Mouse (Mus musculus): ENCODE data around the gene 1810049J17Rik. TPM values are rescaled to one million over a fixed set of nuclear protein-coding genes. Genes with fewer than 3 reads are reported as not detected.

1810049J17Rik gene
- polyA plus RNA-seq, 1 experiment from 2014 or later, result 0.54 TPM

DNA sequence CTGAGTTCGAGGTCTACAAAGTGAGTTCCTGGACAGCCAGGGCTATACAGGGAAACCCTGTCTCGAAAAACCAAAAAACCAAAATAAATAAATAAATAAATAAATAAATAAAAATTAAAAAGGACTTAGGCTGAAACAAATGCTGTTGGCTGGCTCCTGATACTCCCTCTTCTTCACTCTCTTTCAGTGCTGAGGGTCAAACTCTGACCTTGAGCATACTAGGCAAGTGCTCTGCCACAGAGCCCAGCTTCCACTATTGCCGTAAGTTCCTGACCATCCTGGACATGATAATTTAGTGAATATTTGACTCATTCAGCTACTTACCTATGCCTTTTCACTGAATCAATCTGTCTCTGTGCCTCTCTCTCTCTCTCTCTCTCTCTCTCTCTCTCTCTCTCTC is 8.7 kb upstream of the 1810049J17Rik start:
- Histone ChIP-seq H3K27me3 (ENCODE audit: control insufficient read depth, insufficient read depth, low read length) (no peaks in the 10 kb centered on the region), H3K9me3 (ENCODE audit: control insufficient read depth, low read length) (no peaks in the 10 kb centered on the region), H3K36me3 (ENCODE audit: control insufficient read depth, insufficient read depth, low read length) (peaks cover 9% of the 10 kb centered on the region), H3K4me3 (ENCODE audit: control insufficient read depth in 1 of 2, insufficient read depth in 1 of 2, low read depth in 1 of 2, low read length in 2 of 2) (no peak overlapping the region), H3K4me2 (ENCODE audit: low read length) (no peak overlapping the region), H3K4me1 (ENCODE audit: control insufficient read depth in 2 of 2, insufficient read depth in 2 of 2, low read length in 2 of 2) (peaks cover 9 to 44% of the 10 kb centered on the region in 2 experiments), H3K9ac (ENCODE audit: low read length) (no peak overlapping the region), H3K27ac (replicated peaks in 1 of 2; ENCODE audit: control insufficient read depth in 1 of 2, insufficient read depth in 1 of 2, low read depth in 2 of 2, low read length in 2 of 2) (peak overlapping the region; percentile 42 to 44; a peak in 3 of 4 replicates)
- ATAC-seq (ENCODE audit: insufficient number of reproducible peaks, insufficient read depth, low FRiP score, low read depth), result no peak
- 71% methylated on average over 3 of the region's 3 CpGs for WGBS

DNA sequence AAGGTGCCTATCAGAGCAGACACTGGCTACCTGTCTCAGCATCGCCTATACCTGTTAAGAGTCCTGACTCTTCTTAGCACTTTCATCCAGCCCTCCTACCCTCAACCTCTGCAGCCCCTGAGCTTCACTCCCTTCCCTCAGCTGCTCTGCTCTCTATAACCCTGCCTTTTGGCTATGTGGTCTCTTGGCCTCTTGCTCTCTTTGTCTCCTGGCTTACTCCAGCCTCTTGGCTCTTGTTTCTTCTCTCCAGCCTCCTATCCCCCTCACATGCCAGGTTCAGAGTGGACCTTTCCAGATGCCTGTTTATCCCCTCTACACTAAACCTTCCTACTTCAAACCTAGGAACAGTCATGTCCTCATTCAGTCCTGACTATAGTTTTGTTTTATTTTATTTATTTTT is 2.6 kb upstream of the 1810049J17Rik start:
- no peak for ATAC-seq (ENCODE audit: insufficient number of reproducible peaks, insufficient read depth, low FRiP score, low read depth)
- Histone ChIP-seq H3K4me2 (ENCODE audit: low read length) (peak overlapping the region; percentile 82), H3K27me3 (ENCODE audit: control insufficient read depth, insufficient read depth, low read length) (no peaks in the 10 kb centered on the region), H3K9ac (ENCODE audit: low read length) (peak overlapping the region; percentile 34), H3K36me3 (ENCODE audit: control insufficient read depth, insufficient read depth, low read length) (peaks cover 10% of the 10 kb centered on the region), H3K4me1 (ENCODE audit: control insufficient read depth in 2 of 2, insufficient read depth in 2 of 2, low read length in 2 of 2) (peaks cover 7 to 27% of the 10 kb centered on the region in 2 experiments), H3K27ac (replicated peaks in 1 of 2; ENCODE audit: control insufficient read depth in 1 of 2, insufficient read depth in 1 of 2, low read depth in 2 of 2, low read length in 2 of 2) (no peak overlapping the region), H3K9me3 (ENCODE audit: control insufficient read depth, low read length) (no peaks in the 10 kb centered on the region), H3K4me3 (ENCODE audit: control insufficient read depth in 1 of 2, insufficient read depth in 1 of 2, low read depth in 1 of 2, low read length in 2 of 2) (no peak overlapping the region)
- 73% methylated on average over 1 of the region's 1 CpGs for WGBS

DNA sequence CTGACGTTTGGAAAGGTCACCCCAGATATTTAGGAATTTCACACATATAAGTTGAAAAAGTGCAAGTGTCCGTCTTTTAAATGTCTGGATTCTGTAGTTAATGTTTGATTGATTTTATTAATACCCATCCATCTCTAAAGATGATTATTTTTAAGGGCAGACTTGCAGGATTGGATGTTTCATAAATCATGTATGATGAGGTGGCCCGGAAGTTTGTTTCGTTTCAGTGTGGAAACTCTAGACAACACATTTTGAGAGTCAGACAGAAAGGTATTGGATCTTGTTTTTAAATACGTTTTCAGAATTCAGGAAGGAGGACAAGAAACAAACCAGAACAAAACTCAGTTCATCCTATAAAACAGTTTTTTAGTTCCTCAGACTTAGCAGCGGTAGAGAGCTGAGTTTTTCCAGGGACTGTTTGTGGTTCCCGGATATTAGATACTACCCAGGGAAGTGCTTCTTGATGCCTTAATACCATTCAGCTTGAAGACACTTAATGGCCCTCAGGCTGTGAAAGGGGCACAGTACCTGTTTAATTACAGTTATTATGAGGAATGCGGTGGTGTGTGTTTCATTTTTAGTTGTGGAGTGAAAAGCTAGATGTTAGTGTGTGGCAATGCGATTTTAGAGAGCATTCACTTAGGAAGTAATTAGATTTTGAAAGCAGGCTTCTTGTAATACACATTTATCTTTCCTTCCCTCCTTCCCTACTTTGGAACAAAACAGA is 1.1 kb upstream of the 1810049J17Rik start:
- peak overlapping the region in 1 of 2 experiments; percentile 94; a peak in 1 of 4 replicates for H3K27ac ChIP-seq (replicated peaks in 1 of 2; ENCODE audit: control insufficient read depth in 1 of 2, insufficient read depth in 1 of 2, low read depth in 2 of 2, low read length in 2 of 2)
- no peak for ATAC-seq (ENCODE audit: insufficient number of reproducible peaks, insufficient read depth, low FRiP score, low read depth)
- H3K4me1 ChIP-seq (ENCODE audit: control insufficient read depth in 2 of 2, insufficient read depth in 2 of 2, low read length in 2 of 2), result peaks cover 7 to 27% of the 10 kb centered on the region in 2 experiments
- H3K9me3 ChIP-seq (ENCODE audit: control insufficient read depth, low read length), result no peaks in the 10 kb centered on the region
- peaks cover 10% of the 10 kb centered on the region for H3K36me3 ChIP-seq (ENCODE audit: control insufficient read depth, insufficient read depth, low read length)
- no peaks in the 10 kb centered on the region for H3K27me3 ChIP-seq (ENCODE audit: control insufficient read depth, insufficient read depth, low read length)
- peak overlapping the region; percentile 96 for H3K9ac ChIP-seq (ENCODE audit: low read length)
- peak overlapping the region; percentile 79 to 96 for H3K4me3 ChIP-seq (ENCODE audit: control insufficient read depth in 1 of 2, insufficient read depth in 1 of 2, low read depth in 1 of 2, low read length in 2 of 2)
- 13% methylated on average over 9 of the region's 9 CpGs for WGBS
- peak overlapping the region; percentile 82 for H3K4me2 ChIP-seq (ENCODE audit: low read length)

DNA sequence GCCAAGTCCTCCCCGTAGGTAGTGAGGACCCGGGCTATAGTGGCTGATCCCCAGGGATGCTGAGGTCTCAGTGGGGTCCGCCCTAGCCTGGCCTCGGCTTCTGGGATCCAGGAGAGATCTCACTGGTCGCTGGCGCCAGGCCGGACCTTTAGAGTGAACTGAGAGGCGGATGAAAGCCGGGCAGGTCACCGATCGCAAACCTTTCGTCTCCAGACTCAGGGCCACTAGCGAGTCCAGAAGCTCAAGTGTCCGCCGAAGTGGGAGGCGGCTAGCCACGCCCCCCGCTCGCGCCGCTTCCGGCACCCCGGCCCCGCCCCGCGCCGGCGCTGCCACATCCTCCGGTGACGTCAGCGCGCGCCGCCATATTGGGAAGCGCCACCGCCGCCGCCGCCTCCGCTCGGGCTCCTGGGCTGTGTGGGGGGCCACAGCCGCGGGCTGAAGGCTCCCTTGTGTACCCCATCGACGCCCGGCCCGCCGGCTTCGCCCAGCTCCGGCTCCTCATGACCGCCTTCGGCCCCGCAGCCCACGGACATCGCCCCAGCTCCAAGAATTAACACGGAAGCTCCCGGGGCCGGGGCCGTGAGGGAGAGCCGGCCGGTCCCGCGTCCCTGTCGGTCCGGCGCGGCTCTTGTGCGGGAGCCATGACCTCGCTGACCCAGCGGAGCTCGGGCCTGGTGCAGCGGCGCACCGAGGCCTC is 460 bp downstream of the 1810049J17Rik start, which contains the start of gene Golph3:
Golph3 (plus strand) TSS at position 360 of the 697 bp plus-strand sequence.
- peak within 1 kb of the TSS; percentile 88 to 94 for H3K27ac ChIP-seq (replicated peaks in 1 of 2; ENCODE audit: control insufficient read depth in 1 of 2, insufficient read depth in 1 of 2, low read depth in 2 of 2, low read length in 2 of 2)
- H3K36me3 ChIP-seq (ENCODE audit: control insufficient read depth, insufficient read depth, low read length), result peaks cover 9% of the 10 kb centered on the region
- H3K4me3 ChIP-seq (ENCODE audit: control insufficient read depth in 1 of 2, insufficient read depth in 1 of 2, low read depth in 1 of 2, low read length in 2 of 2), result peak within 1 kb of the TSS; percentile 79 to 96
- no peaks in the 10 kb centered on the region for H3K9me3 ChIP-seq (ENCODE audit: control insufficient read depth, low read length)
- ATAC-seq (ENCODE audit: insufficient number of reproducible peaks, insufficient read depth, low FRiP score, low read depth), result peak; percentile 88
- WGBS, result under 1% methylated on average over 72 of the region's 74 CpGs
- no peaks in the 10 kb centered on the region for H3K27me3 ChIP-seq (ENCODE audit: control insufficient read depth, insufficient read depth, low read length)
- peaks cover 7 to 27% of the 10 kb centered on the region in 2 experiments for H3K4me1 ChIP-seq (ENCODE audit: control insufficient read depth in 2 of 2, insufficient read depth in 2 of 2, low read length in 2 of 2)
- H3K4me2 ChIP-seq (ENCODE audit: low read length), result peak within 1 kb of the TSS; percentile 82
- peak within 1 kb of the TSS; percentile 96 for H3K9ac ChIP-seq (ENCODE audit: low read length)

DNA sequence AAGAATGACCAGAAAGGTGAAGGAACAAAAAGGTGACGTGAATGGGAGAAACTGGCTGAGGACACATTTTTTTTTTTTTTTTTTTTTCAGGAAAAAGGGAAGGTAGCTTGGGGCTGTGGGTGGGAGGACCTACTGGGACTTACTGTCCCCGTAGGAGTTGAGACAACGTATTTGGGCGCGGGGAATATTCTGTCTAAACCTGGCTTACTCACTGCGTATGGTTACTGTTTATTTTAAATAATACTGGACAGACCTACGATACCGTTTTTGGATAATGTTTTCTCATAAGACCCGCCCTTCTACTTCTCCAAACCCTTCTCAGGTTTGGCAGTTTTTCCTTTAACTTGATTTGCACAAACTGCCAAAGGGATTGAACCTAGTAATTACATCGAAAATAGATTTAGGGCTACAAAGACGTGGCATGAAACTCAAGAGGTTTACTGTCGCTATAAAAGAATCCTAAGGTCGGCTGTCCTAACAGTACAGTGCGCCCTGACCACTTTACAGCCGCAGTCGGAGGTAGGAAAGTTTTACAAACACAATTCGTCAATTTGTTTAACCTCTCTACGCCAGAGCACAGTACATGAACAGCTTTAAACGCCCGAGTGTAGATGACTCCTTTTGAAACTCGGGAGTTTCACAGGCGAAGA is 1.1 kb downstream of the 1810049J17Rik start:
- peak overlapping the region; percentile 79 to 94 for H3K27ac ChIP-seq (replicated peaks in 1 of 2; ENCODE audit: control insufficient read depth in 1 of 2, insufficient read depth in 1 of 2, low read depth in 2 of 2, low read length in 2 of 2)
- peak overlapping the region; percentile 96 for H3K9ac ChIP-seq (ENCODE audit: low read length)
- H3K4me2 ChIP-seq (ENCODE audit: low read length), result peak overlapping the region; percentile 82
- no peaks in the 10 kb centered on the region for H3K27me3 ChIP-seq (ENCODE audit: control insufficient read depth, insufficient read depth, low read length)
- peaks cover 6 to 24% of the 10 kb centered on the region in 2 experiments for H3K4me1 ChIP-seq (ENCODE audit: control insufficient read depth in 2 of 2, insufficient read depth in 2 of 2, low read length in 2 of 2)
- 4% methylated on average over 22 of the region's 22 CpGs for WGBS
- peak overlapping the region; percentile 79 to 96 for H3K4me3 ChIP-seq (ENCODE audit: control insufficient read depth in 1 of 2, insufficient read depth in 1 of 2, low read depth in 1 of 2, low read length in 2 of 2)
- H3K36me3 ChIP-seq (ENCODE audit: control insufficient read depth, insufficient read depth, low read length), result peaks cover 2% of the 10 kb centered on the region
- peak; percentile 29 for ATAC-seq (ENCODE audit: insufficient number of reproducible peaks, insufficient read depth, low FRiP score, low read depth)
- H3K9me3 ChIP-seq (ENCODE audit: control insufficient read depth, low read length), result no peaks in the 10 kb centered on the region

DNA sequence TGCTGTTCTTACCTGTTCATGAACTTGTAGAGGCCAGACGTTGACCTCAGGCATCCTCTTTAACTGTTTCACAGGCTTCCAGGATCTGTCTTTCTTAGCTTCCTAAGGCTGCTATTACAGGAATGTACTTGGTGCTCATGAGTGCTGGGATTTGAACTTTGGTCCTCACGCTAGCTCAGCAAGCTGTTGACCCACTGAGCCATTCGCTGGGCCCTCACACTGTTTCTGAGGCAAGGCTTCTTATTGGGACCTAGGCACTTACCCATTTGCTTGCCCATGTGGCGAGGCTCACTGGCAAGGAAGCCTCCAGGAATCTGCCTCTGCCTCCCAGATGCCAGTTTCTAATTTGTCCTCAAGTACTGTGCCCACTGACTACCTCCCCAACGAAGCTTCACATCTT is 1.8 kb downstream of the 1810049J17Rik start:
- peaks cover 5 to 20% of the 10 kb centered on the region in 2 experiments for H3K4me1 ChIP-seq (ENCODE audit: control insufficient read depth in 2 of 2, insufficient read depth in 2 of 2, low read length in 2 of 2)
- ATAC-seq (ENCODE audit: insufficient number of reproducible peaks, insufficient read depth, low FRiP score, low read depth), result no peak
- no peaks in the 10 kb centered on the region for H3K27me3 ChIP-seq (ENCODE audit: control insufficient read depth, insufficient read depth, low read length)
- no peak overlapping the region for H3K9ac ChIP-seq (ENCODE audit: low read length)
- H3K4me2 ChIP-seq (ENCODE audit: low read length), result peak overlapping the region; percentile 82
- H3K9me3 ChIP-seq (ENCODE audit: control insufficient read depth, low read length), result no peaks in the 10 kb centered on the region
- no peak overlapping the region for H3K27ac ChIP-seq (replicated peaks in 1 of 2; ENCODE audit: control insufficient read depth in 1 of 2, insufficient read depth in 1 of 2, low read depth in 2 of 2, low read length in 2 of 2)
- 36% methylated on average over 5 of the region's 5 CpGs for WGBS
- H3K4me3 ChIP-seq (ENCODE audit: control insufficient read depth in 1 of 2, insufficient read depth in 1 of 2, low read depth in 1 of 2, low read length in 2 of 2), result peak overlapping the region in 1 of 2 experiments; percentile 96; a peak in 1 of 4 replicates
- no peaks in the 10 kb centered on the region for H3K36me3 ChIP-seq (ENCODE audit: control insufficient read depth, insufficient read depth, low read length)

DNA sequence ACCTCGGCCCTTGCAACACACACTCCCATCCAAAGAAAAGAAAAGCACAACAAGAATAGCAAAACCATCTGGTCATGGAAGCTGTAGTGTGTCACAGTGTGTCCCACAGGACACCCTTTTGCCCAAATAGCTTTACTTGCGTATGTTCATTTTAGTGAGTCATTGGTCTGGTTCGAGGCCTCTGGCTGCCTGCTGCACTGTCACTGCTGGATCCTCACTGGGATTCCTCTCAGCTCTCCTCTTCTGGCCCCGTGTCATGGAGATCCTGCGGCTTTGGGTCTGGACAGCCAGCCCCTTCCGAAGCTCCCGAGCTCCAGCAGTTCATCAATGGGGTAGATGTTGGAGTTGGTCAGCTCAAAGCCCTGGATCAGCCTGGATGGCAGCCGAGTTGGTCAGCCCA is 3.2 kb downstream of the 1810049J17Rik start:
- H3K36me3 ChIP-seq (ENCODE audit: control insufficient read depth, insufficient read depth, low read length), result no peaks in the 10 kb centered on the region
- H3K27me3 ChIP-seq (ENCODE audit: control insufficient read depth, insufficient read depth, low read length), result no peaks in the 10 kb centered on the region
- H3K4me2 ChIP-seq (ENCODE audit: low read length), result no peak overlapping the region
- H3K9ac ChIP-seq (ENCODE audit: low read length), result no peak overlapping the region
- WGBS, result 79% methylated on average over 8 of the region's 8 CpGs
- no peak for ATAC-seq (ENCODE audit: insufficient number of reproducible peaks, insufficient read depth, low FRiP score, low read depth)
- H3K27ac ChIP-seq (replicated peaks in 1 of 2; ENCODE audit: control insufficient read depth in 1 of 2, insufficient read depth in 1 of 2, low read depth in 2 of 2, low read length in 2 of 2), result no peak overlapping the region
- H3K4me3 ChIP-seq (ENCODE audit: control insufficient read depth in 1 of 2, insufficient read depth in 1 of 2, low read depth in 1 of 2, low read length in 2 of 2), result no peak overlapping the region
- no peaks in the 10 kb centered on the region for H3K9me3 ChIP-seq (ENCODE audit: control insufficient read depth, low read length)
- H3K4me1 ChIP-seq (ENCODE audit: control insufficient read depth in 2 of 2, insufficient read depth in 2 of 2, low read length in 2 of 2), result peaks cover 3 to 7% of the 10 kb centered on the region in 2 experiments; a peak in 2 of 4 replicates
